9 mouse cellular contexts compared by ENCODE assay signal in the genomic region with DNA sequence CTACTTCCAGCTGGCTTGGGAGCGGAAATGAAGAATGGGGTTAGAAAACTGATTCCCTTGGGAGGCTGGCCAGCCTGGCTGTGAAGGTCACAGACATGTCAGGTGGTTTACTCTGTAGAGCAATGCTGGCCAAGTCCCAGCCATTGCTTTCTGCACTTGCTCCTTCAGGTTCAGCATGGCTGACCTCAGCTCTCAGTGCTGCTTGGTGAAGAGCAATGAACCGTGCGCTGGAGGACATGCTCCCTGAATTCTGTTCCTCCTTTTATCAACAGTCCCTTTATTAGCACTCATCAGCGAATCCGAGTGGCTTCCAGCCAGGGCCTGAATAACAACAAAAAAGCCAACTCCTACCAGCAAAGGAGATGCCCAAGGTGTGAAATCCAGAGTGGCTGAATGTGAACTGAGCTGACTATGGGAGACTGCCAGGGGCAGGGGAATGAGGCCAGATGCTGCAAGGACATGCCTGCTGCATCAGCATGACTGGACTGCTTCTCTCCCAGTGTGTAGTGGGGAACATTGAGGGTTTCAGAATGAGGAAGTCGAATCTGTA. TPM values are rescaled to one million over a fixed set of nuclear protein-coding genes. Genes with fewer than 3 reads are reported as not detected.
DNase-seq lines count a peak whose midpoint lies in the region; ATAC-seq lines count a peak whose summit lies in the region.
"Had no signal": no experiment of that assay in that cellular context is flagged by ENCODE, and none has a peak within 500 bp of the region (broad histone marks: within the 10 kb centered on the region; RNA-seq: fewer than 3 reads in every experiment).

No protein-coding gene starts in this region.

- DNase-seq in testis, postnatal 14 days (ENCODE audit: low spot score) = peak; percentile 14
- no peak for DNase-seq in testis, postnatal 10 days (ENCODE audit: low spot score)
- DNase-seq in cerebellum, postnatal 10 days = peak; percentile 60 to 73
- peak; percentile 82 to 93 for DNase-seq in kidney, postnatal 25 days
- peak; percentile 23 to 41 for DNase-seq in lung, postnatal 4 days
- DNase-seq in right cerebral cortex, postnatal 36 days (ENCODE audit: low spot score in 2 of 2) = peak; percentile 22 to 34

- no peak overlapping the region for H3K4me2 ChIP-seq in heart, embryonic 16.5 days (ENCODE audit: low read depth, low read length)

- H3K27me3 ChIP-seq in heart, embryonic 16.5 days (ENCODE audit: control insufficient read depth, insufficient read depth, low read length) = no peaks in the 10 kb centered on the region

- H3K9ac ChIP-seq in heart, embryonic 16.5 days (ENCODE audit: low read length) = no peak overlapping the region
- H3K9ac ChIP-seq: liver, embryonic 14.5 days had no signal

- ATAC-seq in heart, embryonic 16.5 days (replicated peaks; ENCODE audit: extremely low read depth, insufficient read depth, low FRiP score) = peak; percentile 68
- ATAC-seq in erythroblast, adult 5-6 weeks (replicated peaks; ENCODE audit: low FRiP score, poor library complexity, severe bottlenecking) = no peak

- H3K4me3 ChIP-seq in heart, embryonic 16.5 days (ENCODE audit: low read length) = no peak overlapping the region

- WGBS in heart, embryonic 16.5 days = 48% methylated on average over 6 of the region's 6 CpGs

- H3K27ac ChIP-seq in heart, embryonic 16.5 days (ENCODE audit: low read length) = no peak overlapping the region
- H3K27ac ChIP-seq: liver, embryonic 14.5 days had no signal

- peaks cover 18% of the 10 kb centered on the region for H3K4me1 ChIP-seq in heart, embryonic 16.5 days (ENCODE audit: control insufficient read depth, insufficient read depth, low read length)

- 0 out of 2 replicates have a peak, but pooled peaks cover 2% of the 10 kb centered on the region for H3K9me3 ChIP-seq in heart, embryonic 16.5 days (replicated peaks; ENCODE audit: control insufficient read depth, low read length)

- no peaks in the 10 kb centered on the region for H3K36me3 ChIP-seq in heart, embryonic 16.5 days (ENCODE audit: control insufficient read depth, insufficient read depth)

RNA-seq across cellular contexts. Expression of a gene that starts 10.3 kb away (rescaled TPM):
- 12.1 and 17.4 TPM in 2 replicates for polyA plus RNA-seq in heart, embryonic 16.5 days (2015; fragmentation: Nextera tagmentation; extraction: Ambion mirVana)
- 11.5 and 12.1 TPM in 2 replicates for total RNA-seq in erythroblast, adult 5-6 weeks (2015; ENCODE audit: low replicate concordance)
- 7.0 and 7.8 TPM in 2 replicates for total RNA-seq in erythroblast, adult 5-6 weeks (2017; ENCODE audit: low replicate concordance)

RNA-seq across cellular contexts. Expression of a gene that starts 14.2 kb away (rescaled TPM):
- 0.30 TPM in 1 of 2 replicates, not detected in the other for polyA plus RNA-seq in heart, embryonic 16.5 days (2015; fragmentation: Nextera tagmentation; extraction: Ambion mirVana)
- not detected in 2 replicates for total RNA-seq in erythroblast, adult 5-6 weeks (2015; ENCODE audit: low replicate concordance)
- 0.56 TPM in 1 of 2 replicates, not detected in the other for total RNA-seq in erythroblast, adult 5-6 weeks (2017; ENCODE audit: low replicate concordance)

RNA-seq across cellular contexts. Expression of a gene that starts 55.0 kb away (rescaled TPM):
- 1.2 TPM in 1 of 2 replicates, not detected in the other for polyA plus RNA-seq in heart, embryonic 16.5 days (2015; fragmentation: Nextera tagmentation; extraction: Ambion mirVana)
- total RNA-seq in erythroblast, adult 5-6 weeks (2015; ENCODE audit: low replicate concordance) = not detected in 2 replicates
- total RNA-seq in erythroblast, adult 5-6 weeks (2017; ENCODE audit: low replicate concordance) = not detected in 2 replicates
